Mouse (Mus musculus): ENCODE measurements at regions not wholly inside any gene's neighbourhood (a gene's known extent, or its start where the extent isn't known, plus 50 kb on each side); places are given as distances from the start of the nearest gene placed in this dataset.
"Not testable (repeated sequence)": the region's sequence is repeated elsewhere in the genome, so short reads cannot be mapped to it uniquely, and the experiment has no call there.

DNA sequence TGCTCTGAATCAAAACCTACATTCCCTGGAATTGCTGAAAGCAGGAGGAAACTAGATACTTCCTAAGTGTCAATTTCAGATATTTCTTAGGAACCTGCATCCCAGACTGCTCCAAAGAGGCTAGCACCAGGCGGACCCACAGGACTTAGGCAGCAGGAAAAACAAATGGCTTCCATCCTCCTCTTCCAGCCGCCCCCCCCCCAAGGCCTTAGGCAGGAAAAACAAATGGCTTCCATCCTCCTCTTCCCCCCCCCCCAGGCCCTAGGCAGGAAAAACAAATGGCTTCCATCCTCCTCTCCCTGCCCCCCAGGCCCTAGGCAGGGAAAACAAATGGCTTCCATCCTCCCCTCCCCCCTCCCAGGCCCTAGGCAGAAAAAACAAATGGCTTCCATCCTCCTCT is 64.5 kb upstream of the Nap1l2 start:
- Histone ChIP-seq H3K4me1 (no peaks in the 10 kb centered on the region), H3K27me3 (peaks cover 16% of the 10 kb centered on the region; the same call in 1 of the 2 replicates), H3K9ac (replicated peaks) (no peak overlapping the region), H3K36me3 (no peaks in the 10 kb centered on the region), H3K4me2 (replicated peaks) (no peak overlapping the region), H3K4me3 (no peak overlapping the region), H3K9me3 (no peaks in the 10 kb centered on the region), H3K27ac (replicated peaks) (0 out of 2 replicates have a peak overlapping the region, but pooled peaks have one; percentile 6)
- 77% methylated on average over 2 of the region's 2 CpGs for WGBS
- no peak for ATAC-seq (ENCODE audit: low FRiP score, low read depth)

DNA sequence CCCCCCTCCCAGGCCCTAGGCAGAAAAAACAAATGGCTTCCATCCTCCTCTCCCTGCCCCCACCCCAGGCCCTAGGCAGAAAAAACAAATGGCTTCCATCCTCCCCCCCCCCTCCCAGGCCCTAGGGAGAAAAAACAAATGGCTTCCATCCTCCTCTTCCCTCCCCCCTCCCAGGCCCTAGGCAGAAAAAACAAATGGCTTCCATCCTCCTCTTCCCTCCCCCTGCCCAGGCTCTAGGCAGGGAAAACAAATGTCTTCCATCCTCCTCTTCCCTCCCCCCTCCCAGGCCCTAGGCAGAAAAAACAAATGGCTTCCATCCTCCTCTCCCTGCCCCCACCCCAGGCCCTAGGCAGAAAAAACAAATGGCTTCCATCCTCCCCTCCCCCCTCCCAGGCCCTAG is 65.0 kb upstream of the Nap1l2 start:
- not testable (repeated sequence) for H3K4me1 ChIP-seq; H3K9ac ChIP-seq (replicated peaks); H3K27ac ChIP-seq (replicated peaks); H3K4me2 ChIP-seq (replicated peaks); H3K4me3 ChIP-seq; H3K9me3 ChIP-seq; H3K36me3 ChIP-seq; ATAC-seq (ENCODE audit: low FRiP score, low read depth)
- peaks cover 16% of the 10 kb centered on the region; the same call in 1 of the 2 replicates for H3K27me3 ChIP-seq

DNA sequence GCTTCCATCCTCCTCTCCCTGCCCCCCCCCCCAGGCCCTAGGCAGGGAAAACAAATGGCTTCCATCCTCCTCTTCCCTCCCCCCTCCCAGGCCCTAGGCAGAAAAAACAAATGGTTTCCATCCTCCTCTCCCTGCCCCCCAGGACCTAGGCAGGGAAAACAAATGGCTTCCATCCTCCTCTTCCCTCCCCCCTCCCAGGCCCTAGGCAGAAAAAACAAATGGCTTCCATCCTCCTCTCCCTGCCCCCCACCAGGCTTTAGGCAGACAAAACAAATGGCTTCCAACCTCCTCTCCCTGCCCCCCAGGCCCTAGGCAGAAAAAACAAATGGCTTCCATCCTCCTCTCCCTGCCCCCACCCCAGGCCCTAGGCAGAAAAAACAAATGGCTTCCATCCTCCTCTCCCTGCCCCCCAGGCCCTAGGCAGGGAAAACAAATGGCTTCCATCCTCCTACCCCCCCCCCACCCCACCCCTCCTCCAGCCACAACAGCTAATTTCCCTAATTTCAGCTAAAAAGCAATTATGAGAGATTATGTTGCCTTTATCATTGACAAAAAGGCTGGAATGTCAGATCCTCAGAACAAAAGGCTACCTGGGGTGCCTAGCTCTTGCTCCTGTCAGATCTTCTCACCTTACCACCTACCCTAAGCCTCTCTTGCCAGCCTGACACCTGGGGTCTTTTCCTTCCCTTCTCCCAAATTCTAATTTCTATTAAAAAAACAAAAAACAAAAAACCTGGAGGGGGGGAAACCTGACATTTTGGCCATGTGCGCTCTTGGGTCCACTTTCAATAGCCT is 65.8 kb upstream of the Nap1l2 start:
- H3K36me3 ChIP-seq; H3K9me3 ChIP-seq; H3K9ac ChIP-seq (replicated peaks); H3K4me2 ChIP-seq (replicated peaks); ATAC-seq (ENCODE audit: low FRiP score, low read depth); H3K4me1 ChIP-seq; H3K4me3 ChIP-seq: not testable (repeated sequence)
- H3K27me3 ChIP-seq, result peaks cover 19% of the 10 kb centered on the region; the same call in 1 of the 2 replicates
- 72% methylated on average over 1 of the region's 1 CpGs for WGBS
- H3K27ac ChIP-seq (replicated peaks), result 0 out of 2 replicates have a peak overlapping the region, but pooled peaks have one; percentile 6

DNA sequence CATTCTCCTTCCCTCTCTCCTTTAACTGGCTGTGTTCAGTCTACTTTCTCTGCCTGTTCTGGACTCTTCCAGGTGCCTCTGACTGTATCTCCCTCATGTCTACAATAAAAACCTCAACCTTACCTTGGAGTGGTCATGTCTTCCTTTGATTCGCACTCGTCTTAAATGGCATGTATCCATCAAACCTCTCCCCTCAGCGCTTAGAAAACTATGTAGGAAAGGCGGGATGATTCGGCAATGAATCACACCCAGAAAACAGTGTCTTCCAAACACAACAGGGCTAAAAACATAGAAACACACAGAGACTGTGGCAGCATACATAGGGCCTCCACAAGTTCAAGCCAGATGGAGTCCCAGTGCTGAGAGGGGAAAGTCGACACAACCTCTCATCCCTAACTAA is 66.4 kb upstream of the Nap1l2 start:
- no peak for ATAC-seq (ENCODE audit: low FRiP score, low read depth)
- Histone ChIP-seq H3K36me3 (no peaks in the 10 kb centered on the region), H3K4me3 (no peak overlapping the region), H3K27ac (replicated peaks) (0 out of 2 replicates have a peak overlapping the region, but pooled peaks have one; percentile 6), H3K9ac (replicated peaks) (no peak overlapping the region), H3K9me3 (no peaks in the 10 kb centered on the region), H3K27me3 (peaks cover 19% of the 10 kb centered on the region; the same call in 1 of the 2 replicates), H3K4me2 (replicated peaks) (no peak overlapping the region), H3K4me1 (no peaks in the 10 kb centered on the region)
- WGBS, result 79% methylated on average over 6 of the region's 6 CpGs

DNA sequence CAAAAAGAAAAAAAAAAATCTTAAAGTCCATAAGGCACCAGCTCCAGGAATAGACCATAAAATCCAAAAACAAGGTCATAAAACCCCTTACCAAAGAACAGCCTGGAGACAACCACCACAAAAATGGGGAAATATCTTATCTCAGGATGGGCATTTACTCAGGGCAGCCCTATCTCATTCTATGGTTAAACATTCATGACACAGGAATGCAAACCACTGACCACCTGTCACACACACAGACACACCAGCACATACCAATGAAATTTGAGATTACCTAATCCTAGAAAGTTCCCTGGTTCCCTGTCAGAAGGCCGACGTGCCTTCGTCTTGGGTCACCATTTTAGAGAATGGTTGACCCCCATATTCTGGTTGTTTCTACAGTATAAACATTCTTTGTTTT is 66.3 kb upstream of the Cdx4 start:
- Histone ChIP-seq H3K9ac (replicated peaks) (no peak overlapping the region), H3K4me1 (no peaks in the 10 kb centered on the region), H3K4me2 (replicated peaks) (no peak overlapping the region), H3K4me3 (no peak overlapping the region), H3K27ac (replicated peaks) (no peak overlapping the region), H3K9me3 (no peaks in the 10 kb centered on the region), H3K36me3 (no peaks in the 10 kb centered on the region), H3K27me3 (peaks cover 23% of the 10 kb centered on the region; the same call in 1 of the 2 replicates)
- 73% methylated on average over 3 of the region's 3 CpGs for WGBS
- ATAC-seq (ENCODE audit: low FRiP score, low read depth), result no peak

DNA sequence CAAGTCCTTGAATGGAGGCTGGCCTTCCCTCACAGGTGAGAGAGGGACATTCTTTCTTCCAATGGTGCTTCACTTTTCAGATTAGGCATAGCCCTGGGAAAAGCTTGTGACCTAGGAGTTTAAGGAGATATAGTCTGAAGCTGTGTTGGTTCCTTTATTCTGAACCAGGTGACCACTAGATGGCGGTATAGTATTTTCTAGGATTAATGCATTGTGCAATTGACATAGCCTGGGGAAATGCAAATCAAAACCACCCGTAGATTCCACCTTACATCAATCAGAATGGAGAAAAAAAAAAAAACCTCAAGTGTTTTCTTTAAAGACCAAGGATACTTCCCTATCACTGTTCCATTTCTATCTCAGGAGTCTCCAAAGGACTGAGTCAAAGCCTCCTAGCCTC is 61.3 kb upstream of the Cdx4 start:
- Histone ChIP-seq H3K36me3 (no peaks in the 10 kb centered on the region), H3K27ac (replicated peaks) (no peak overlapping the region), H3K9me3 (no peaks in the 10 kb centered on the region), H3K4me2 (replicated peaks) (no peak overlapping the region), H3K9ac (replicated peaks) (no peak overlapping the region), H3K4me3 (no peak overlapping the region), H3K4me1 (no peaks in the 10 kb centered on the region), H3K27me3 (peaks cover 31% of the 10 kb centered on the region; the same call in 1 of the 2 replicates)
- ATAC-seq (ENCODE audit: low FRiP score, low read depth), result no peak
- 7% methylated on average over 2 of the region's 2 CpGs for WGBS
